Mouse (Mus musculus) liver (tissue): Measurements from ENCODE around the gene Zfp74.
A peak's percentile ranks its signal among the peaks of the same experiment; 100 is the strongest.
"Not testable (repeated sequence)": the region's sequence is repeated elsewhere in the genome, so short reads cannot be mapped to it uniquely, and the experiment has no call there.

Experiments
- DNase-seq: peaks from one replicate; pipeline ENCODE4 v3.0.0-alpha.2; 2020; ENCODE audit warnings: mixed read lengths

Zfp74 gene

GRCm38 (mm10) chr7:29953513-29954401, at the start of gene Zfp74:
Zfp74 (minus strand) TSS chr7:29954089.
- peak; percentile 87 for DNase-seq

GRCm38 (mm10) chr7:30000601-30001000, 46.7 kb upstream of the Zfp74 start:
- DNase-seq = no peak

- DNase-seq = no peak
Measured at GRCm38 (mm10) chr7:29995134-29995533, 41.2 kb upstream of the Zfp74 start.

- DNase-seq = no peak
Measured at GRCm38 (mm10) chr7:29993340-29993739, 39.5 kb upstream of the Zfp74 start.

- no peak for DNase-seq
Measured at GRCm38 (mm10) chr7:29992698-29993097, 38.8 kb upstream of the Zfp74 start.

GRCm38 (mm10) chr7:29989031-29989430, 35.1 kb upstream of the Zfp74 start:
- peak; percentile 50 for DNase-seq

- DNase-seq = no peak
Measured at GRCm38 (mm10) chr7:29987551-29987950, 33.7 kb upstream of the Zfp74 start.

GRCm38 (mm10) chr7:29986101-29986500, 32.2 kb upstream of the Zfp74 start:
- DNase-seq = no peak

- DNase-seq = peak; percentile 89
Measured at GRCm38 (mm10) chr7:29983690-29984380, 29.9 kb upstream of the Zfp74 start, which contains the start of gene Zfp568. Zfp568 (plus strand) TSS chr7:29983955.

- DNase-seq = no peak
Measured at GRCm38 (mm10) chr7:29983340-29983689, 29.4 kb upstream of the Zfp74 start.

- DNase-seq = peak; percentile 55
Measured at GRCm38 (mm10) chr7:29982931-29983330, 29.0 kb upstream of the Zfp74 start.

GRCm38 (mm10) chr7:29982341-29982740, 28.5 kb upstream of the Zfp74 start:
- DNase-seq = no peak

- DNase-seq = no peak
Measured at GRCm38 (mm10) chr7:29981860-29982259, 28.0 kb upstream of the Zfp74 start.

- no peak for DNase-seq
Measured at GRCm38 (mm10) chr7:29981455-29981854, 27.6 kb upstream of the Zfp74 start.

- DNase-seq = no peak
Measured at GRCm38 (mm10) chr7:29980761-29981160, 26.9 kb upstream of the Zfp74 start.

GRCm38 (mm10) chr7:29970686-29971085, 16.8 kb upstream of the Zfp74 start:
- DNase-seq = no peak

GRCm38 (mm10) chr7:29965115-29965810, 11.4 kb upstream of the Zfp74 start:
- not testable (repeated sequence) for DNase-seq

- DNase-seq = no peak
Measured at GRCm38 (mm10) chr7:29959004-29959403, 5.1 kb upstream of the Zfp74 start.

GRCm38 (mm10) chr7:29958125-29958724, 4.3 kb upstream of the Zfp74 start:
- no peak for DNase-seq

GRCm38 (mm10) chr7:29956257-29956656, 2.4 kb upstream of the Zfp74 start:
- no peak for DNase-seq

- DNase-seq = peak; percentile 76
Measured at GRCm38 (mm10) chr7:29954731-29955130, 842 bp upstream of the Zfp74 start.

- DNase-seq = no peak
Measured at GRCm38 (mm10) chr7:29953086-29953485, 803 bp downstream of the Zfp74 start.

GRCm38 (mm10) chr7:29944201-29944600, 9.7 kb downstream of the Zfp74 start:
- DNase-seq = no peak
